Mouse (Mus musculus): ENCODE measurements around the gene Rab8a.

DNA sequence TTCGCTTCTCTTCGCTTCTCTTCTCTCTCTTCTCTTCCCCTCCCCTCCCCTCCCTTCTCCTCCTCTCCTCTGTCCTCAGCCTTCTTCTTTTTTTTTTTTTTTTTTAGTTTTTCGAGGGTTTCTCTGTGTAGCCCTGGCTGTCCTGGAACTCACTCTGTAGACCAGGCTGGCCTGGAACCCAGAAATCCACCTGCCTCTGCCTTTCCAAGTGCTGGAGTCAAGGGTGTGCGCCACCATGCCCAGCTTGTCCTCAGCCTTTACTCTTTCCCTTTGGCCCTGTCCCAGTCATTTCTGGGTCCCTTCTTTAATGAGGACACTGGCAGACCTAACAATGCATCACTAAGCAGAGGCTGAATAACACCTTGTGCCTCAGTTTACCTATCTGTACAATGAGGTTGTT is 52.5 kb downstream of the Rab8a start, which contains the start of gene Gm11034:
- no peak for TF ChIP-seq CTCF (IDR thresholded peaks at IDR 0.05; ENCODE audit: control insufficient read depth, insufficient read depth, insufficient read length)
- no peak for TF ChIP-seq MYOG (IDR thresholded peaks at IDR 0.05; ENCODE audit: control insufficient read depth, extremely low read depth, insufficient read length)
- no peak for TF ChIP-seq CEBPB (IDR thresholded peaks at IDR 0.05; ENCODE audit: low read depth)
- TF ChIP-seq MYOD1 (IDR thresholded peaks at IDR 0.05; ENCODE audit: control insufficient read depth, insufficient read length, low read depth), result no peak

All from C2C12 (cell line).